Mouse (Mus musculus) hematopoietic multipotent progenitor cell, adult 10-12 weeks (in vitro differentiated cells): Measurements from ENCODE around the gene Mpzl2. TPM values are rescaled to one million over a fixed set of nuclear protein-coding genes. Genes with fewer than 3 reads are reported as not detected.

Experiments
- polyA plus RNA-seq: library from polyadenylated mRNA; stranded (reverse); fragments of >175 nt; gene quantifications from 2 replicates; pipeline ENCODE4 v1.2.3, GENCODE M21; 2012; ENCODE audit warnings: low replicate concordance

Gene Mpzl2
- 0.10 and 0.12 TPM in 2 replicates for polyA plus RNA-seq

GRCm38 (mm10) chr9:45039499-45039898, at the start of gene Mpzl2:
Gene Mpzl2 (plus strand): TSS chr9:45039799.

GRCm38 (mm10) chr9:45009180-45010078, 30.2 kb upstream of the Mpzl2 start, which contains the start of gene Cd3e:
Gene Cd3e (minus strand): TSS chr9:45009627.

DNA sequence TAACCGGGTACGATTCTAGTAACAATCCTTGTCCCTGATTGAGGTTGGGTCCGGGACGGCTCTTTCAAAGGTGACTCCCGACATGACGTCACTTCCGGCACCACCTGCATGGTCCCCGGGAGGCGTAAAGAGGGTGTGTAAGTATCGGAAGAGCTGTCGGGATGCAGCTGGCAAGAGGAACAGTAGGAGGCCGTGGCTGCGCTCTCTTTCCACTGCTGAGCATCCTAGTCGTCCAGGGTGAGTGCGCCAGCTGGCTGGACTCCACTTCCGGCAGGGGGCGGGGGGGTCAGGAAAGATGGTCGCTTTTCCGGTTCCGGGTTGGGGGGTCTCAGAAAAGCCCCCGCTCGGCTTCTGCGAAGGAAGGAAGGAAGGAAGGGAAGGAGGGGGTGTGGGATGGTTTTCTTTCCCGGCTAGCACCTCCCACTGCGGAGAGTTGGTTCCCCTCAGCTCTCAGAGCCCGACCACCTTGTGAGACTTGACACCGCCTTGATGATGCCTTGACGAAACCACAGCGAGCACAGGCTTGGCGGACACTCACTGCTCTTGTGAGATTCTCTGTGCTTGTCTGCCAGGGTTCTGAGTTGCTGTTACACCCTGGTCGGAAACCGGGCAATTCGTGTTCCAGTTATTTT, 15.6 kb downstream of the Mpzl2 start, which contains the start of gene Mpzl3:
TSS of gene Mpzl3 (plus strand) at position 105 of the 632 bp plus-strand sequence.

GRCm38 (mm10) chr9:45079011-45079410, 39.4 kb downstream of the Mpzl2 start, which contains the start of gene Jaml:
Gene Jaml (plus strand): TSS chr9:45079183.

Other genes starting within 250 kb of the Mpzl2 start
- gene Tmem25, start 240.5 kb upstream of the Mpzl2 start, polyA plus RNA-seq = 0.31 TPM in 1 of 2 replicates, not detected in the other
- gene Ttc36, start 236.7 kb upstream of the Mpzl2 start, polyA plus RNA-seq = 0.58 and 0.75 TPM in 2 replicates
- 36.9 and 80.5 TPM in 2 replicates for gene Kmt2a, start 158.5 kb upstream of the Mpzl2 start, polyA plus RNA-seq
- 46.5 and 90.7 TPM in 2 replicates for gene Atp5l, start 119.1 kb upstream of the Mpzl2 start, polyA plus RNA-seq
- 4.8 TPM in 2 replicates for gene Ube4a, start 74.2 kb upstream of the Mpzl2 start, polyA plus RNA-seq
- 12.9 and 22.2 TPM in 2 replicates for gene Cd3g, start 59.4 kb upstream of the Mpzl2 start, polyA plus RNA-seq
- 2.7 and 3.6 TPM in 2 replicates for gene Cd3d, start 58.0 kb upstream of the Mpzl2 start, polyA plus RNA-seq
- 155 and 161 TPM in 2 replicates for gene Cd3e, start 30.2 kb upstream of the Mpzl2 start, polyA plus RNA-seq
- gene Mpzl3, start 15.4 kb downstream of the Mpzl2 start, polyA plus RNA-seq = 0.65 and 0.68 TPM in 2 replicates
- gene Jaml, start 39.4 kb downstream of the Mpzl2 start, polyA plus RNA-seq = 3.9 and 4.2 TPM in 2 replicates
- gene Scn2b, start 78.0 kb downstream of the Mpzl2 start, polyA plus RNA-seq = 0.48 and 0.70 TPM in 2 replicates
- gene Scn4b, start 98.6 kb downstream of the Mpzl2 start, polyA plus RNA-seq = 0.27 and 0.53 TPM in 2 replicates
- gene BC049352, start 142.2 kb downstream of the Mpzl2 start, polyA plus RNA-seq = 0.19 TPM in 1 of 2 replicates, not detected in the other
- 0.10 TPM in 1 of 2 replicates, not detected in the other for gene Tmprss4, start 164.3 kb downstream of the Mpzl2 start, polyA plus RNA-seq
- 20.4 and 23.1 TPM in 2 replicates for gene Il10ra, start 229.3 kb downstream of the Mpzl2 start, polyA plus RNA-seq